Mouse (Mus musculus) c-Kit-positive CD71-positive TER-119-negative erythroid progenitor cells, embryonic 14.5 days (primary cell): Measurements from ENCODE around the gene Arid1a.
"Not testable (repeated sequence)": the region's sequence is repeated elsewhere in the genome, so short reads cannot be mapped to it uniquely, and the experiment has no call there.

ENCODE experiments used
- DNase-seq: peaks from one replicate; pipeline ENCODE4 v3.0.0-alpha.2; 2013; ENCODE audit warnings: low read depth

Arid1a gene

DNA sequence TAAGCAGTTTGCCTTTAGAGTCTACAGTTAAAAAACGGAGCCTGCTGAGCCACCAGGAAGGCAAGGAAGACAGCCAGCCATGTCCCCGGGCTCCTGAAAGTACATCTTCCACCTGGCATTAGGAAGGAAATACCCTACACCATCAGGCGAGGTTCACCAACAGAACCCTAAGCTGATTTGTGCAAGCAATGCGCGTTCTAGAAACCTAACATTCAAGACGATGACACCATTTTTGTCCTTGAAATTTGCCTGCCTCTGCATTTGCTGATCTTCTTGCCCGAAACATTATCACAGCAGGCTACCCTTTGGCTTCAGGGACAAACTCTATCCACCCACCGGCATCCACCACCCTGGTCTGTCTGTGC is 82.3 kb downstream of the Arid1a start:
- no peak for DNase-seq

DNA sequence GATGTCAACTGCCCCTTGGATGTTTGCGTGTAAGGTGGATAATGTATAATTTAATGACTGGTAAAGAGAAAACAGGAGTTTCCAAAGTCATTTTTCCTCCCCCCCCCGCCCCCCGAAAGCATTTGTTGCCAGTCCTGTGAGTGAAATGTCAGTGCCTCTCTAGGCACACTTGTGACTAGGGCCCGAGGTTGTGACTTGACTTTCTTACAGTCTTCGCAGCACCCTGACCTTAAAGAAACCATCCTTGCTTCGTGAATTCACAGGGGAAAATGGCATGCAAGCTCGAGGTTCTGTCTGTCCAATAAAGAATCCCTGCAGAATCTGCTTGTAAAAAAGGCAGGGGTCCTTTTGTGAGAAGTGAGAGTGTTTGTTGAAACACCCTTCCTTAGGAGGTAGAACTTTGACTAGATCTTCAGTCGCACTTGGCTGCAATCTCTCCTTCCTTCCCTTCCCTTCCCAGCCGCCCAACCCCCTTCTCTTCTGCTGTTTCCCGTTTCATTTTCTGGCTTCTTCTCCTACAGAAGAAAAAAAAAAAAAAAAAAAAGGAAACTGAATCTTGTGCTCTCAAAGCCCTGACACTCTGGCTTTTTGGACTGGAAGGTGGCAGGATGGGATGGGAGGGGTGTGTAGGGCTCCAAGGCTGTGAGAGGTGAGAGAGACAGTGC is 82.8 kb downstream of the Arid1a start:
- DNase-seq: peak; percentile 31

DNA sequence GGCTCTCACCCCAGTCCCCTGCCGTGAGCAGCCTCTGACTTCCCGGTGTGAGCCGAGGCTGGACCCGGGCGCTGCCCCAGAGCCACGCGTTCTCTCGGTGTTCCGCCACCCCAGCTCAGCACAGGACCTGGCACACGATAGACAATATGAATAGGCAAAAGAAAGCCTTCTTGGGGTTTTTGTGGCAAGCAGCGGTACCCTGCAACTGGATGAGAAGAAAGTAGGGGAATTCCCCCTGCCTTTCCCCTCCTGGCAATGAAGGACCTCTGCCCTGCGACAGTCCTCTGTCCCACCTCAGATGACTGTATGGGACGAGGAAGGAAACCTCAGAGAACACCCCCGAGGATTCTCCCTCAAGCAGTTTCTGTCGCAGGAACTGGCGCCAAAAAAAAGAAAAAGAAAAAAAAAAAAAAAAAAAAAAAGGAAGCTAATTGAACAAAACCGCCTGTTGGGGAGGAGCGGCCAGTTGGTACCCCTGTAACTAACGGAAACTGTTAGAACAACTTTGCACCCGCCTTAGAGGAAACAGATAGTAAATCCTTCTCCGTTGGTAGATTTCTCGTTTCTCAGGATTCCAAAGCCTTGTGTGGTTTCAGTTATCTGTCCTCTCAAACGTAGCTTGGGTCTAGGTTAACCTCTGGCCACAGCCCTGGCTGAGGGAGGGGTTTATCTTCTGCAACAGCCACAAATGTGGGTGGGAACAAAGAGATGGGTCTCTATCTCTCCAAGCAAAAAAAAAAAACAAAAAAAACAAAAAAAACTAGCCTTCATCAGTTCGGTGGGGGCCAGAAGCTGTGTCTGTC is 83.5 kb downstream of the Arid1a start:
- DNase-seq: peak; percentile 82

DNA sequence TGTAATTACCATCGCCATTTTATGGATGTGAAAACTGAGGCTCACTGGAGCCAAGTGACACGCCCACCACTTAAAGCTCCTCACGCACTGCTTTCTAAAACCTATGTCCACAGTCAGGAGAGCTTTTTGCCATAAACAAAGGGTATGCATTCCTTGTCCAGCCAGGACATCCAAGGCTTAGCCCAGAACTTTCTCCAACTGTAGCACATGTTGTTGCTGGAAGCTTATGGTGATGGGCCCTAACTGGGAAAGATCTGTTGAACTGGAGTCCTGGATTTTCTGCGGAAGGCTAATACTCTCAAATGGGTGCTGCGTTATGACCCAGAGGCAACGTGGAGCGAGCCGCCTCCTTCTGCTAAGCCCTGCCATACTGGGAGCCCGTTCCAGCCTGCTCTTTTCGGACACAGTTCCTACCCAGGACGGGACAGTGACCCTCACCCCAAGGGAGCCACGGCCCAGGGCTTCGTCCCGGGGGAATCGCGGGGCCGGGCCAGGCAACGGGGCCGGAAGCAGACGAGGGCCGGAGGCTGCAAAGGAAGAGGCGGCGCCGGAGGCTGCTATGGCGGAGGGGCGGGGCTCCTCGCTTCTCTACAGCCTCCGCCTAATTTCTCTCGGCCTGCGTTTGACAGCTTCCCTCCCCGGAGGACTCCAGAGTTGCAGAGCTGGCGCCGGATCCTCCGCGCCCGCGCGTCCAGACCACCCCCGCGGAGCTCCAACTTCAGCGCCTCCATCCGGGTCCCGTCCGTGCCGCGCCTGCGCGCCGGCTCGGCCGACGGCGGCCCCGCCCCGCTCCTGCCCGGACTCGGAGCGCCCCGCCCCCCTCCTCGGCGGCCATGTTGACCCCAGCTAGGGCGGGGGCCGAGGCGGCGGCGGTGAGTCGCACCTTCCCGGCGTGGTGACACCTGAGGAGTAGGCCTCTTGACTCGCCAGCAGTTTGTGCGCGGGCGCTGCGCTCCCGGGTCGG is 84.4 kb downstream of the Arid1a start, which contains the start of gene Pigv:
Gene Pigv (minus strand): TSS at position 767 of the 964 bp plus-strand sequence.
- DNase-seq: peak; percentile 77

DNA sequence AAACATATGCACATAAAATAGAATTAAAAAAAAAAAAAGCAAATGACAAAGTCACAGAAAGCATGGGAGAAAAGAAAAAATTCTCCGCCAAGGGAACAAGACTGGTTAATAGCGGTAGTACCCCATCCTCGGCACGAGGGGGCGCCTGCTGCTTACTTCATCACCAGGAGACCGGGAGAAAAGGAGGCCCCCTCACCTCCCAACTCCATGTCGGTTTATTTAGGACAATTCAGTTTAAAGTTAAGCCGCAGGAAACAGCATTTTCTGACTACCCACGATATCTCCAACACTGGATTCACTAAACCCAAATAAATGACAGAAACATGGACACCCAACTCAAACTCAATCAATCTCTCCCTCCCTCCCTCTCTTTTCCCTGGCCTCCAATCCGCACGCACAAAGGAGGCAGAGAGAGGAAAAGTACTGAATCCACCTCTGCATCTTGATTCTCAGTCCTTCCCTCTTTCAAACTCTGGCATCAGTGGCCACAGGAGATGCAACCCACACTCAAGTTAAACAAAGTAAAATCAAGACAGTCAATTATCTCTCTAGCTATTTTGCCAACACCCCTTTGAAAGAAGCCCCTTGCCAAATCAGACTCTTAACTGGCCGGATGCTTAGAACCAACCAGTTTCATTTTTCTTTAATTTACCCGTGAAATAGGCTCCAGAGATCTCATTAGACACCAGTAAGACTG is 85.2 kb downstream of the Arid1a start:
- peak; percentile 70 for DNase-seq

DNA sequence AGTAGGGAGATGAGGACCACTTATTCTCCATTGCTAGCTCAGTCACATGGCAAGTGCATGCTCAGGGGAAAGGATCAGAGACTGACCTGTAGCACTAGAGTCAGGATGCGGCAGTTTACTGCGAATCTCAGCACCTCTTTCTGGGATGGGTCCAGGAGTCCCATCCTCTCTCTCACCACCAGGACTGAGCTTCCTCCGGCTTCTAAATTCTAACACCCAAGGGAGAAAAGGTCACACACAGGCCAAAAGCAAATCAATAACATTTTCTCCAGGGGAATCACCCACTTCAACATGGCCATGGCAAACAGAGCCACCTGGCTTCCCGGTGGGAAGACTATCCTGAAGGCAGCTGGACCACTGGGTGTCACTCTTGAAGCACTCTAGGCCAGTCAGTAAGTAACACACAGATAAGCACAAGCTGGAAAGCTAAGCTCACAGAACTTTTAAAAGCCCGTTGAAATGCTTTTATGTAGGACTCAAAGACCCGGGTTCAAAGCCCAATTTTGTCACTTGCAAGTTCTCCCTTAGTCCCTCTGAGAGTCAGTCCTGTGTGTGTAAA is 86.8 kb downstream of the Arid1a start:
- no peak for DNase-seq

DNA sequence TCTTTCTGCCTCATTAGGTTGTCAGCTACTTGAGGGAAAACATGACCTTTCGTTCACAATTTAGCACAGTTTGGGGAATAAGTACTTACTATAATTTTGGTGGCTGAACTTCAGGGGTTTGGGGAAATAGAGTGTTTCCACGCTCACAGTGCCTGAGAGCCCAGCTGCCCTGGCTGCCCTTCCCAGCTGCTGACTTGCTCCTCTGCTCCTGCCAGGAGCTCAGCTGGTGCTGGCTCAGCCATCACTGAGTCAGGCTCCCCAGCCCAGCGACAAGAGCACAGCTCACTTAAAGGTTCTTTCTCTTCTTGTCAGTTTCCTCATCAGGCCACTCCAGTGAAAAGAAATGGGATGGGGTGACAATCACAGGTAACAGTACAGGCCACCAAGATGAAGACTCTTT is 88.0 kb downstream of the Arid1a start:
- no peak for DNase-seq

DNA sequence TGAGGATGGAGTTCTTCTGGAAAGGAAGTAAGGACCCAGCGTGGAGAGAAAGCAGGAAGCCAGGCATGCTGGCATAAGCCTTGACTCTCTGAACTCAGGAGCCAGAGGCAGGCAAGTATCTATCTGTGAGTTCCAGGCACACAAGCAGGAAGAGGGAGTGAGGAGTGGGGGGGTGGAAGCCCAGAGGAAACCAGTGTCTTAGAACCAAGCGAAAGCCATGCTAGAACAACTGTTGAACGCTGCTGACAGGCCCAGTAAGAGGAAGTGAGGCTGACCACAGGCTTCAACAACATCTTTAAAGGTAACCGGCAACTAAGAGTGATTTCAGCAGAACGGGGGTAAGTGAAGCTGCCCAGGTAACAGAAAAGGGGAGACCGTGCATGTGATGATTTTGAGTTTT is 90.4 kb downstream of the Arid1a start:
- DNase-seq: no peak

DNA sequence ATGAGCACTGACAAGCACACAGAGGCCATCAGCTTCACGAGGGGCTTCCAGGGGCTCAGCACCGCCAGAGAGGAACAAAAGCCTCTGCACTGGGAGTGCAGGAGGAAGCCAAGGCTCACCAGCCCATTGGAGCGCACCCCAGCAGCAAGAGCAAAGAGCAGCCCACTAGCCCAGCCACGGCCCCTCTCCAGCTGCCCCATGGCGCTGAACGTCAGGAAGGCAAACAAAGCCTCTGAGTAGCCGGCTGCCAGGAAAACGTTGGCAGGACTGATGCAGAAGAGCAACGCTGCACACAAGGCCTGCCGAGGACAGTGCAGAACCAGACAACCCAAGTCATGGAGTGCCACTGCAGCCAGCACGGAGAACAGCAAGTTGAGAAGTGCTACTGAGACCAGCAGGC is 91.5 kb downstream of the Arid1a start:
- no peak for DNase-seq

DNA sequence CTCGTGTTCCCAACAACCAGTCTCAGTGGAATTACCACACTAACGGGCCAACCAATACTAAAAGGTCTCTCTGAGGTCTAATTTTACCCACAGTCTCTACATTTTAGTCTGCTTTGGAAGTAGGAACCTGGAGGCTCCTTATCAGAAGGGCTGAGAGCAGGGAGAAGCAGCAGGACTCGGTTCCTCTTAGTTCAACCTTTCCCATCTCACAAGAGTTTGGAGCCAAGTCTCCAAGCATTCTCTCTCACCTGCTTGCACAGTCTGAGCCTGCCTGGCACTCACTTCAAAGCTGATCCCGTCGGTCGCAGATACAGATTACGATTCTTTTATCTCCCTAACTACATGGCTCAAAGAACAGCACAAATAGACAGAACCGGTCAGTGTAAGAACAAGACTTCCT is 93.6 kb downstream of the Arid1a start:
- DNase-seq: no peak

DNA sequence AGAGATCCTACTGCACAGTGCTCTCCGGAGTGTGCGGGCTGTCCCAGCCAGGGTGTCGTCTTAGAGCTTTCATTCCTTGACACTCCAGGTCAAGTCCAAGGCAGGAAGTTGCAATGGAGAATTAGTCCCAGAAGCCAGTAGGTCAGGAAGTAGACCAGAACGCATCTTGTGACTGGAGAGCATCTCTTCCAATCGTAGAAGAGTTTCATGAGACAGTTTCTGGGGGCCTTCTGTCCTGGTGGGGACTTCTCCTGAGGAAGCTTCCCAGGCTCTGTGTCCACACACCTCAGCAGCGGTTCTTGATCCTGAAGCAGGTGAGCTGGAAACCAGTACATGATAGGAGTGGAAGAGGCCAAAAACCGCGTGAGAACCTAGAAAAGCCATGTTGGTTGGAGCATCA is 94.1 kb downstream of the Arid1a start:
- no peak for DNase-seq

DNA sequence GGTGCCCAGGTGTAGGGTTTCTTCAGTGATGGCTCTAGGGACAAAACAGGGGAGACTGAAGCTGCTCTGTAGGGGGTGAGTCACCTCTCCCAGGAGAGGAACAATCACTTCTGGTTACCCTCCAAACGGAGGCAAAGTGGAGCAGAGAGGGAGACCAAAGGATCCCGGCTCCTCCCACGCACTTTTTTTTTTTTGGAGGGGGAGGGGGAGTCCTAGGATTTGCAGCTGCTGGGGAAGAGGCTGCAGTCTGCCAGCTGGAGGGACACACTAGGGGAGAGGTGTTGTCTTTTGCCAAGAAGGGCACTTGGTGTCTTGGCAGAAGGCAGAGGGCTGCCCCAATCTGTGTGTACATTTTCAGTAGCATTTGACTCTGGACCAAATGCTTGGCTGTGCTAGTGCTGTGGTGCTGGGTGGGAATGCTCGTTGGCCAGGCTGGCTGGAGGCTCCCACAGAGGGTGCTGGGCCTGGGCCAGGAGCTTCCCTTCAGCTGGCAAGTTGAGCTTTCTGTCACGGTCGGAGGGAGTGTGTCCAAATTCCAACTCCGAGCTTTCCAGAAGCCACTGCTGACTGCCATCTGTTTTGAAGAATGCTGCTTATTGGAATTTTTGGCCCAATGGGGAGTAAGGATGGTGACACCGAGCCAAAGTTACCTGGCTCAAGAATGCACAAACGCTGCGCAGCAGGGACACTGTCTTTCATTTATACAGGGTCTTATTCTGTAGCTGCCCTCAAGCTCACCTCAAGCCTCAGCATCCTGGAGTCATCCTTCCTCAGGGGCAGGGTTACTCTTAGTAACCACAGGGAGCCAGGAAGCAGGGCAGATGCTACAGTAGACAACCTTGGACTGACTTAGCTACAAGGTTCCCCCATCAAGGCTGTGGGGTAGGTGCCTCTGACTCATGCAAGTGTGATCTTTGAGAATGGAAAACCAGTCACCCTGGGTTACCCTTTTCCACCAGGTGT is 96.1 kb downstream of the Arid1a start:
- DNase-seq: no peak

DNA sequence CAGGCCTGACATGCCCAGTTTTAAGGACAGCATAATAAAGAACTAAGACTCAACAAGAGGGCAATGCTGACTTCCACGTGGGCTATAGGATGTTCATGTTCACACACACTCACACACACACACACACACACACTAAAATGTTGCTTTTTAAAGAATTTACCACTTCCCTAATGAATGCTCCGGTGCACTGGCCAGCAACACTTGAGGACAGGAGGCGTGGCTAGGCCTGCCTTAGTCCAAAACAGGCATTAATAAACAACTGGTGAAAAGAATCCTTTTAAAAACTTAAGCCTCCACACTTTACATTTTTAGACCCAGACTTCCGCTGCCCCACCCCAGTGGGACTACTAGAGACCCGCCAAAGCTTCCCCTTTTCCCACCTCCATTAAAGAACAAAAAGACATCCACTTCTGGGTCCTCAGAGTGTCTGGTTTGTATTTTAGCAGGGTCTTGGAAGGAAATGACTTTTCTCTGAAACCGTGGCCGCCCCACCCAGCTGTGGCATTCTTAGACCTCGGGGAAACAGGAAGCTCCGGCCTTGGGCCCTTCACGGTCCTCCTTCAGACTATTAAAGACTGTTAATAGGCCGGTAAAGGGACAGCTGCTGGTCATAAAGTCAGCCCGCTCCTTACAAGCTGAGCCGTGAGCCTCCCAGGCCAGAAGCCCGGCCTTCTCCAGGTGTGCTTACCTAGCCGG is 96.9 kb downstream of the Arid1a start:
- no peak for DNase-seq

DNA sequence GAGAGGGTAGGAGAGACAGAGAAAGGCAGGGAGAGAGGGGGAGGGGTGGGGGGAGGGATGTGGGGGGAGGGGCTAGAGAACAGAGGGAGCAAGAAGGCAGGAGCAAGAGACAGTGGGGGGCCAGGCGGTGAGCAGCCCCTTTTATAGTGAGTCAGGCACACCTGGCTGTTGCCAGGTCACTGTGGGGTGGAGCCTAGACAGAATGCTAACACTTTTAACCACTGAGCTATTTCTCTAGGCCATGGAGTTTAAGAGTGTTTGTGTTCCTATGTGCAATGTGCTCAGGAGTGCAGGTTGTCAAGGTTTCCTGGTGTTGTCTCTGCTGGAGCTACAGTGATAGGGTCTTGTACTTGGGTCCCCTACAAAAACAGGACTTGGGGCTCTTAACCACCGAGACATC is 97.8 kb downstream of the Arid1a start:
- no peak for DNase-seq

DNA sequence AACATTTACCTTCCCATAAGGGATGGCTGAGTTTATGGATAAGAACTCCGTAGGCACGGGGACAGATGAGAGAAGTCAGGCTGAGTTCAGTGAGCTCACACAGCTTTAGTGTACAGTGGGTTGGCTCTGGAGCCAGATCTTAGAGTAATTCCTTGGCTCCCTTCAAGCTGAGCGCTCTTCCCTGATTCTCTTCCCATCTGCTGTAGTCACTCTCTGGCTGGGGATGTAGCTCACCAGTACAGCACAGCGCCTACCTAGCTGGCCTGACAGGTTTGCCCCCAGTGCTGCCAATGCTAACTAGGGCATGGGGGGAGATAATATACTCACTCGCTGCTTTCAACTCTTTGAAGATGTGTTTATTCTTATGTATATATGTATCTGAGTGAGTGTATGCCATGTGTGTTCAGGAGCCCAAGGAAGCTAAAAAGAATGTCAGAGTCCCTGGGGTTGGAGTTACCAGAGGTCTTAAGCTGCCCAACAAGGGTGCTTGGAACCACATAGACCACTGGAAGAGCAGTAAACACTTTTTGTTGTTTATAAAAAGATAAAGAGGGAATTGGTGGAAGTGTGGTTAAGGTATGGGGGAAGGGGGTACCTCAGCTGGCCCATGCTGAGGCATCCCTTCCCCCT is 98.6 kb downstream of the Arid1a start:
- no peak for DNase-seq

DNA sequence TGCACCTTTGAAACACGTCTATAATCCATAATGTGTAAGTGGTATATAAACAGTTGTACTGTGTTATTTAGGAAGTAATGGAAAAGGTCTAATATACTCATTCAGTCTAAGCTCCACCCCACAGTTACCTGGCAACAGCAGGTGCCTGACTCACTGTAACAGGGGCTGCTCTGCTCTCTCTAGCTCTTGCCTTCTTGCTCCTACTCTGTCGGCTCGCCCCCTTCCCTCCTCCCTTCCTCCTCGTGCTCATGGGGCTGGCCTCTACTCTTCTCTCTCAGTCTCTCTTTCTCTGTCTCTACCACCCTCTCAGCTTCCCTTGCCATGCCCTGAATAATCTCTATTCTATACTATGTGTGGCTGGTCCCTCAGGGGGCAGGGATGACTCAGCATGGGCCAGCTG is 99.6 kb downstream of the Arid1a start:
- DNase-seq: no peak

DNA sequence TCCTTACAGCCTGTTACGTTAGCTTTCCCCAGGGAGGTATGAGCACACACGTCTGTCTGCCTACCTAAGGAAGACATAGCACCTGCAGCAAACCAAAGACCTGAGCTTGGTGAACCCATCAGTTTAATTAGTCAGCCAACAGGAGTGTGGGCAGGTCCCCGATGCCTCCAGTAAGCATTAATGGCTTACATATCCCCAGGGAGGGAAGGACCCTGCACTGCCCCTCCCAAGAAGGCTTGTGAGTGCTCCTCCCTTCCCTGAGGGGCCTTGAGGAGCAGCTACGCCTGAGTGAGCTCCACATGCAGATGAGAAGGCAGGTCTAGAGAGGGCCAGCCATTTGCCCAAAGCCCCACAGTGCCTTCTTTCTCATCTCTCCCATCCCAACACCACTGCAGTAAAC is 100.3 kb downstream of the Arid1a start:
- no peak for DNase-seq

DNA sequence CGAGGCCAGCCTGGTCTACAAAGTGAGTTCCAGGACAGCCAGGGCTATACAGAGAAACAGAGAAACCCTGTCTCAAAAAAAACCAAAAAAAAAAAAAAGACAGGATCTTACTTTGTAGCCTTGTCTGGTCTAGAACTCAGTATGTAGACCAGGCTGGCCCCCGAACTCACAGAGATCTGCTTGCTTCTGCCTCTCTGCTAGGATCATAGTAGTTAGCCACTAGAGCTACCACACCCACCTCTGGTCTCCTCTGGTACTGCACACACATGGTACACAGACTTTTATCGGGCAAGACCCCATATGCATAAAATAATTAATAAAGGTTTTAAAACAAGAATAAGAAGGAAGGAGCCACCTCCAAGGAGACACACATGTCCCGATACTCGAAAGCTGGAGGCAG is 102.5 kb downstream of the Arid1a start:
- not testable (repeated sequence) for DNase-seq

DNA sequence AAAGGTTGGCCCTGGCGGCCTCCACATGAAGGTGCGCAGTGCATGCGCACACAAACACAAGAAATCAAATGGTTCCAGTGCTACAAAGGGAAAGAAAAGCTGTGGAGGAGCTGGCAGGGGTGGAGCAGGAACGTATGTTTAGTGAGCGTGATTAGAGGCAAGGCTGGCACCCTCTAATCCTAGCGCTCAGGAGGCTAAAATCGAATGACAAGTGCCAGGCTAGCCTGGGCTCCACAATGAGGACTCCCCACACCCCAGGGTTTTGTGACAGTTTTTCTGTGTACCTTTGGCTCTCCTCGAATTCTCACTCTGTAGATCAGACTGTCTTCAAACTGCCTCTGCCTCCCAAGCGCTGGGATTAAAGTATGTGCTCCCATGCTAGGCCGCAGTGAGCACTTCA is 103.8 kb downstream of the Arid1a start:
- DNase-seq: no peak
